Mouse (Mus musculus) heart, adult 2 months (tissue): ENCODE measurements around the gene Rreb1. TPM values are rescaled to one million over a fixed set of nuclear protein-coding genes. Genes with fewer than 3 reads are reported as not detected.

ENCODE experiments used
- DNase-seq, 2 experiments: peaks; one replicate each; pipeline ENCODE4 v3.0.0; 2021
- H3K27ac ChIP-seq: fragments of 200-600 bp; 2 replicates; pipeline ENCODE4 v1.8.1; 2022
- H3K27me3 ChIP-seq: fragments of 200-500 bp; 2 replicates; pipeline ENCODE4 v1.6.1; 2012; ENCODE audit warnings: mild to moderate bottlenecking, low read length, inconsistent platforms, mixed read lengths; ENCODE audit not compliant: control insufficient read depth, insufficient read depth
- H3K36me3 ChIP-seq: fragments of 200-500 bp; 2 replicates; pipeline ENCODE4 v1.6.1; 2012; ENCODE audit warnings: low read length, inconsistent platforms; ENCODE audit not compliant: control insufficient read depth, insufficient read depth
- H3K4me1 ChIP-seq: fragments of 200-500 bp; 2 replicates; pipeline ENCODE4 v1.6.1; 2011; ENCODE audit warnings: low read length; ENCODE audit not compliant: control insufficient read depth, insufficient read depth
- H3K4me3 ChIP-seq: fragments of 200-600 bp; 2 replicates; pipeline ENCODE4 v1.8.1; 2022
- H3K79me2 ChIP-seq: fragments of 200-500 bp; replicated peaks from 2 replicates; pipeline ENCODE4 v1.6.1; 2012; ENCODE audit warnings: mild to moderate bottlenecking, inconsistent platforms, low read length, moderate library complexity, mixed read lengths; ENCODE audit not compliant: control insufficient read depth, insufficient read depth
- H3K9ac ChIP-seq: fragments of 200-500 bp; 2 replicates; pipeline ENCODE4 v1.6.1; 2012; ENCODE audit warnings: low read depth, mild to moderate bottlenecking, control low read depth, inconsistent platforms, low read length, mixed read lengths
- CTCF ChIP-seq: fragments of 200-600 bp; IDR thresholded peaks from 2 replicates; pipeline ENCODE4 v1.8.1; 2022; ENCODE audit warnings: antibody characterized with exemption, mild to moderate bottlenecking, moderate library complexity
- EP300 ChIP-seq: fragments of 200-500 bp; IDR thresholded peaks from 2 replicates; pipeline ENCODE4 v1.6.1; 2011; ENCODE audit warnings: low read depth, low read length, control low read depth; ENCODE audit not compliant: insufficient read depth
- POLR2A ChIP-seq: fragments of 200-500 bp; IDR thresholded peaks from 2 replicates; pipeline ENCODE4 v1.6.1; 2011; ENCODE audit warnings: mild to moderate bottlenecking, low read depth, low read length, control low read depth; ENCODE audit not compliant: insufficient read depth
- WGBS: fragments of 180-500 bp; shearing (Covaris S2); methylation state at CpG from one replicate; pipeline ENCODE4 v1.1.7; 2018; 5-methylcytosine and 5-hydroxymethylcytosine counted together
- intact Hi-C: fragments of 180-260 bp; cut with DNase I; formaldehyde crosslinking; loops from one replicate; pipeline ENCODE4 v1.15.1; 2025
- polyA plus RNA-seq: library from polyadenylated mRNA; depleted of rRNA; stranded (reverse); fragments of >200 nt; gene quantifications from 2 replicates; pipeline ENCODE4 v1.2.3, GENCODE M21; 2012
- total RNA-seq, 2 experiments: library from RNA; stranded (reverse); gene quantifications; 2 replicates each; pipeline ENCODE4 v1.2.3; 2021

Rreb1 gene
- total and polyA plus RNA-seq, 3 experiments: 12.8 to 57.5 (median 34.3) TPM

DNA sequence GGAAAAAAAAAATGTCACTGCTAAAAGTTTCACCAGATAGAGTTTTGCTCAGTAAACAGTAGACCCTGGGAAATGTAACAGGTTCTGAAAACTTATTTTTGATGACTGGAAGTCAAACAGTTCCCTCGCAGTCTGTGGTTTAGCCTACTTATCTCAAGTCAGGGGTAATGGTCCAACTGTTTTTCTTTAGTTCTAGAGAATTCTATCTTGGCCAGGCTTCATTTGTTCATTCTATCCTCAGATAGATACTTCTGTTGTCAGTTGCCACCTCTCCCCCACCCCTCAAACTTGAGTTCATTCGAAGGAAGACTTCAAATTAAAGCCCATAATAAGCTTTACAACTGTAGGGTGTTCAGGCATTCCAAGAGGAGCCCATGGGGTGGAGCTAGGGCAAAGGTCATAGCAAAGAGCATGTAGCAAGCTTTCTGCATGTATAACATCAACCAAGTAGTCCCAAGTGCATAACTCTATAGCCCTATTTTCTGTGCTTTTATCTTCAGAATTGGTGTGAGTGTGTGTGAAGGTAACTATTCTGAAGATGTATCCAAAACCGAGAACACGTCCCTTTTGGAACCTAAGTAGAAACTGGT lies 46.2 kb downstream of the Rreb1 start:
- Histone ChIP-seq H3K9ac (no peak overlapping the region), H3K4me1 (peaks cover 2% of the 10 kb centered on the region), H3K4me3 (no peak overlapping the region), H3K27ac (no peak overlapping the region), H3K36me3 (peaks cover 4% of the 10 kb centered on the region), H3K27me3 (no peaks in the 10 kb centered on the region), H3K79me2 (peaks cover 3% of the 10 kb centered on the region)
- DNase-seq: no peak
- 76% methylated on average over 4 of the region's 4 CpGs for WGBS
- no peak for TF ChIP-seq EP300
- TF ChIP-seq POLR2A: no peak
- TF ChIP-seq CTCF: no peak
- intact Hi-C loops: loop anchor here (10.0 kb wide), 1 partner anchor 340 kb away; no protein-coding TSS in a partner anchor

DNA sequence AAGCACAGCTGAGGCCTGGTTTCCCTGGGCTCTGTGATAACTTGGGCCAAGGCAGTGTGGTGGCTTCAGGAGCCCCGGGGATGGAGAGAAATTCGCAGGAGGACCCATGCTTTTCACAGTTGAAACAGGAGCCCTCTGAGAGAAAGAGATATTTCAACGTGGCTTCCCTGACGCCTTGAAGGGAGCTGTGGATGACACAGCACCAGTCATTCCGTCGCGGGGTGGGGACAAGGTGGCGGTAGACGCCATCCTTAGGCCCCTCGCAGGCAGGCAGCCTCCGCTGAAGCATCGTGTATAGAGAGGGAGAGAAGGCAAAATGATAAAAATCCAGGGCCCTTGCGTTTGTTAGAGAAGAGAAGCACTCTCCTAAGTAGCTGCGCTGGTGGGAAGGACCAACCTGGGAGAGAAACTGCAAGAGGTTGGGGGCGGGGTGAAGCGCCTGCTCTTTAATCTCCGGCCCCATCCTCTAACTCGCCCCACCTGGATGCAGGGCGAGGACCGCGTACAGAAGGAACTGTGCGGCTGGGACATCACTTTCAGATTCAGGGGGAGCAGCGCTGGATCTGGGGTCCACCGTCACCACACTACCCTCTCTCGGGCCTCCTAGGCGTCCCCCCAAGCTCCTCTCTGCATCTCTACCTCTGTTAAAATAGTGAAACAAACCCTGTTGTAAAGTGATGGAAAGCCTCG lies 46.9 kb downstream of the Rreb1 start:
- WGBS: 30% methylated on average over 27 of the region's 27 CpGs

DNA sequence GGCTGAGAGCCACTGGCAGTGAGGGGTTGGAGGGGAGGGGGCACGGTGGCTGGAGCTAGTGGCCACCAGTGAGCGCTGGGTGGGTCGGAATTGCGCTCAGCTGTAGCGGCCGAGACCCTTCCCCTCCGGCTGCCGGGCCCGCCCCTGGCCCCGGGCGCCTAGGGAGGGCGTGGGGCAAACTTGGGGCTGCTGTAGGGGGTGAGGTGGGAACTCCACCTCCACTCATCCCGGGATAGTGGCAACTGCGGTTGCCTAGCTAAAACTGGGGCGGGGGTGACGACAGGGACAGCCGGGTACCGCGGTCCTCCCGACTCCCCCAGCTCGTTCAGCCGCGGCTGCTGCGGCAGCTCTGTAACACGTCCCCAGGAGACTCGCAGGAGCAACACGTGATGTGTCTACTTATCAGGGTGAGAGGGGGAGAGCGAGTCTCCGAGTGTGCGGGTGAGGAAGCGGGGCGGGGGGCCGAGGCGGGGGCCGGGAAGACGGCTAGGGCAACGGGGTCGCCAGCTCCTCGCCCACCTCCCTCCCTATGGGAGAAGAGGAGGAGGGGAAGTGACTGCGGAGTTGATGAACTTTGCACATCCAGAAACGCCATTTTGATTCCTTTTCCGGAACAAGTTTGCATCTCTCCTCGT lies 47.6 kb downstream of the Rreb1 start:
- WGBS: 1% methylated on average over 41 of the region's 43 CpGs
- Histone ChIP-seq H3K79me2 (peaks cover 3% of the 10 kb centered on the region), H3K9ac (peak overlapping the region; percentile 88), H3K4me1 (peaks cover 3% of the 10 kb centered on the region), H3K36me3 (peaks cover 4% of the 10 kb centered on the region), H3K27ac (peak overlapping the region; percentile 99), H3K27me3 (no peaks in the 10 kb centered on the region), H3K4me3 (peak overlapping the region; percentile 65)
- intact Hi-C loops: loop anchor here (1.0 to 10.0 kb wide), 6 partner anchors 47 to 368 kb away; partner anchors contain the start of gene Rreb1
- DNase-seq: peak; percentile 77 to 83
- peak; percentile 61; the same call in 1 of the 2 replicates for TF ChIP-seq POLR2A
- TF ChIP-seq EP300: no peak

More for the DNA sequence above, 46.9 kb downstream of the Rreb1 start:
- H3K79me2 ChIP-seq: peaks cover 3% of the 10 kb centered on the region
- peak overlapping the region; percentile 65 for H3K4me3 ChIP-seq
- intact Hi-C loops: loop anchor here (5.0 to 10.0 kb wide), 3 partner anchors 57 to 368 kb away; no protein-coding TSS in a partner anchor
- H3K4me1 ChIP-seq: peaks cover 2% of the 10 kb centered on the region
- peaks cover 4% of the 10 kb centered on the region for H3K36me3 ChIP-seq
- peak overlapping the region; percentile 99 for H3K27ac ChIP-seq
- H3K27me3 ChIP-seq: no peaks in the 10 kb centered on the region
- DNase-seq: peak in 1 of 2 experiments; percentile 53
- TF ChIP-seq CTCF (no peak), EP300 (no peak), POLR2A (no peak)
- peak overlapping the region; percentile 88 for H3K9ac ChIP-seq

DNA sequence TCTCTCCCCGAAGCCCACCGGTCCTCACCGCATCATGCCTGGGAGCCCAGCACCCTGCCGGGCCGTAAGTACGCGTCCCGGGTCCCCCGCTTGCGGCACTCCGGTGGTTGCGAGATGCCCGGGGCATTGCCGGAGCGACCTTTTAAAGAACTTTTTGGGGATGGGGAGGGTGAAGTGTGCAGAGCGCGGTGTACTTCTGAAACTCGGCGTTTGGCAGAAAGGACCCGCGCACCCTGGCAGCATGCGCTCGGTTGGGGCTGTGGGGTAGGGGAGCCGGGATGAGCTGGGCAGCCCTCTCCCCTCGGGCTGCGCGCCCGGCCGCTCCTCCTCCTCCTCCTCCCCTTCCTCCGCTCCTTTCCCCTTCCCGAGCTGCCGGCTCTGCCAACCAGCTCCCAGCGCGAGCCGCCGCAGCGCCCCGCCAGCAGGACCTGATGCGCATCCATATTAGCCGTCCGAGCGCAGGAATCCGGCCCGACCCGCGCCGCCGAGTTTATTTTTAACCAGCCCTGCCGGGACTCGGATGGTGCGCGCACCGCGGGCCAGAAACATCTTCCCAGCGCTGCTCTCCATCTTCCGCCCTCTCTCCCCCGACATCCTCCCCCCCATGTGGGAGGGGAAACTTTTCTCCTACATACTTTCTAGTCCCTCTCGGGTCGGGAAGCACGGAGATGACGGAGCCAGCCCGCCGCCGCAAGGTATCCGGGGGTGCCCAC lies 48.2 kb downstream of the Rreb1 start:
- intact Hi-C loops: loop anchor here (1.0 to 10.0 kb wide), 6 partner anchors 48 to 369 kb away; partner anchors contain the start of gene Rreb1
- no peaks in the 10 kb centered on the region for H3K27me3 ChIP-seq
- H3K36me3 ChIP-seq: peaks cover 4% of the 10 kb centered on the region
- peak overlapping the region; percentile 65 for H3K4me3 ChIP-seq
- peaks cover 3% of the 10 kb centered on the region for H3K4me1 ChIP-seq
- H3K79me2 ChIP-seq: peaks cover 3% of the 10 kb centered on the region
- peak; percentile 31; the same call in 1 of the 2 replicates for TF ChIP-seq POLR2A
- TF ChIP-seq EP300: no peak
- H3K27ac ChIP-seq: peak overlapping the region; percentile 99
- under 1% methylated on average over 65 of the region's 65 CpGs for WGBS
- peak overlapping the region; percentile 88 for H3K9ac ChIP-seq
- peak; percentile 84 to 87 for DNase-seq

DNA sequence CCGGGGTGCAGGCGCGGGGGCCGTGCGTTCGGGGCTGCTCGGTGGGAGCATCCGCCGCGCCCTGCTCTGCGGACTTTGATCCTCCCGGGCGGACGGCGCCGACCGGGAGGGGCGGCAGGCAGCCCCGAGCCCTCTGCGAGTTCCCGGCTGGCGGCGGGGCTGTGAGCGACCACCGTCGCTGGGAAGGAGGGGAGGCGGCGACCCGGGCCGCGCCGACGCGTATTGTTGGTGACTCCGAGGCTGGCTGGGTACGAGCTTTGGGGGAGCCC lies 48.7 kb downstream of the Rreb1 start:
- H3K36me3 ChIP-seq: peaks cover 5% of the 10 kb centered on the region
- peak overlapping the region; percentile 88 for H3K9ac ChIP-seq
- intact Hi-C loops: loop anchor here (1.0 to 10.0 kb wide), 6 partner anchors 49 to 370 kb away; partner anchors contain the start of gene Rreb1
- H3K79me2 ChIP-seq: peaks cover 3% of the 10 kb centered on the region
- WGBS: under 1% methylated on average over 36 of the region's 36 CpGs
- peak overlapping the region; percentile 99 for H3K27ac ChIP-seq
- no peaks in the 10 kb centered on the region for H3K27me3 ChIP-seq
- TF ChIP-seq EP300 (no peak), POLR2A (no peak), CTCF (no peak)
- DNase-seq: no peak
- H3K4me1 ChIP-seq: peaks cover 3% of the 10 kb centered on the region
- peak overlapping the region; percentile 65 for H3K4me3 ChIP-seq
